Comparison of ENCODE assay signal across 7 mouse cellular contexts in the genomic region with DNA sequence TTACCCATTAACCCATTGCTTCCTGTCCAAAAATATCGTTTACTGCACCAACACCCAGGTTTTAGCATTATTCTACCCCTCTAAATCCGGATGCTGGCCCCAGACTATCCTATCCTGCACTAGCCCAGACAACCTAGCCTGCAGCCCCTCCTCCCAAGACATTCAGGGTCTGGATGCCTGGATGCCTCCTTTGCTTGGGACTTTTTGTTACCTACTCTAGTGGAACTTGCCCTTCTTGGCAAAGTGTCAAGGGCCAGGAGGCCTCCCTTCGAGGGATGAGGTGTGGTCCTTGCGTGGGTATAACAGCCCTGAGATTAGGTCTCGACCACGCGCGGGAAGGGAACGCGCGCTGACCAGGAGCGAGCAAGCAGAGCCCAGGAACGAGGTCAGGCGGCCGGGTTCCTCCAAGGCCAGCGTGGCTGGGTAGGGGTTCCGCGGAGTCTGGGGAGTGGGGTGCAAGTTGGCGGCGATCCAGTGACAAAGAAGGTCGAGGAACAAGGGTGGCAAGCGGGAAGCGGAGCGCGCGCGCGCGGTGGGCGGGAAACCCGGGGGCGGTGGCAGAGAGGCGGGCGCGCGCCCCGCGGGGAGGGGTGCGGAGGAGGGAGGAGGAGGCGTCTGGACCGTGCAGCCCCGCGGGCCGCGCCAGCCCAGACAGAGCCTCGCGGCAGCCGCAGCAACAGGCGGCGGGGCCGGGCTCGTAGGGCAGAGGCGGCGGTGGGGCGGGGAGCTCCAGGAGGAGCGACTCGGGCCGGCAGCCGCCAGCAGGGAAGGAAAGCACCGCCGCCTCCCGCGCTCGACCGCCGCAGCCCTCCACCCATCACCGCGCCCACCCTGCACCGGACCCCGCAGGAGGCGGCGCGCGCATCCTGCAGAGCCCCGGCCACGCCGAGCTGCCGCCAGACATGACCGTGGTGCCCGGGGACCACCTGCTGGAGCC. TPM values are rescaled to one million over a fixed set of nuclear protein-coding genes. Genes with fewer than 3 reads are reported as not detected.
DNase-seq lines count a peak whose midpoint lies in the region; ATAC-seq and TF ChIP-seq lines count a peak whose summit lies in the region.

Kcna3 (plus strand) TSS at position 649 of the 937 bp plus-strand sequence.

- H3K4me2 ChIP-seq in midbrain, postnatal 0 days (ENCODE audit: low read depth, low read length, poor library complexity, severe bottlenecking) = peak within 1 kb of the TSS; percentile 79

- H3K9ac ChIP-seq in midbrain, postnatal 0 days (replicated peaks; ENCODE audit: low read length, poor library complexity, severe bottlenecking) = peak within 1 kb of the TSS; percentile 91

- no peak for TF ChIP-seq CTCF in kidney, adult 2 months (conservative IDR thresholded peaks at IDR 0.05; ENCODE audit: insufficient read depth, insufficient read length, low read depth, low read length)
- TF ChIP-seq CTCF in midbrain, postnatal 0 days (IDR thresholded peaks at IDR 0.05) = no peak

- H3K4me3 ChIP-seq in kidney, adult 2 months (ENCODE audit: insufficient read depth, low read depth, low read length) = peak within 1 kb of the TSS; percentile 52
- H3K4me3 ChIP-seq in midbrain, postnatal 0 days (ENCODE audit: low read depth, low read length) = peak within 1 kb of the TSS; percentile 81

- peak; percentile 71 for DNase-seq in adrenal gland, postnatal 25 days
- DNase-seq in embryo, embryonic 11.5 days (ENCODE audit: low read depth, low spot score) = peak; percentile 57
- peak; percentile 97 for DNase-seq in heart, adult 11 months
- peak; percentile 42 for DNase-seq in kidney, adult 2 months
- peak; percentile 71 for DNase-seq in liver
- DNase-seq in midbrain, postnatal 0 days (ENCODE audit: low spot score) = peak; percentile 88
- peak; percentile 45 to 52 for DNase-seq in spleen, postnatal 14 days (ENCODE audit: low spot score in 2 of 2)

- H3K36me3 ChIP-seq in kidney, adult 2 months (ENCODE audit: control insufficient read depth, insufficient read depth, low read length) = no peaks in the 10 kb centered on the region
- no peaks in the 10 kb centered on the region for H3K36me3 ChIP-seq in midbrain, postnatal 0 days (ENCODE audit: insufficient read depth, low read length)

- no peaks in the 10 kb centered on the region for H3K9me3 ChIP-seq in midbrain, postnatal 0 days (ENCODE audit: low read length)

- H3K27me3 ChIP-seq in kidney, adult 2 months (replicated peaks; ENCODE audit: control insufficient read depth, insufficient read depth, low read length) = 0 out of 2 replicates have a peak, but pooled peaks cover 1% of the 10 kb centered on the region
- H3K27me3 ChIP-seq in midbrain, postnatal 0 days (ENCODE audit: insufficient read depth, low read length) = no peaks in the 10 kb centered on the region

- no peak within 1 kb of the TSS for H3K27ac ChIP-seq in kidney, adult 2 months (ENCODE audit: insufficient read depth, low read depth, low read length)
- peak within 1 kb of the TSS; percentile 90 for H3K27ac ChIP-seq in midbrain, postnatal 0 days (ENCODE audit: low read depth, low read length)

- H3K4me1 ChIP-seq in kidney, adult 2 months (ENCODE audit: control insufficient read depth, insufficient read depth, low read length) = no peaks in the 10 kb centered on the region
- peaks cover 5% of the 10 kb centered on the region; the same call in 1 of the 2 replicates for H3K4me1 ChIP-seq in midbrain, postnatal 0 days (ENCODE audit: insufficient read depth, low read length)

- ATAC-seq in midbrain, postnatal 0 days (ENCODE audit: low FRiP score) = peak; percentile 93

- WGBS in kidney, adult 2 months = 2% methylated on average over 76 of the region's 80 CpGs
- 2% methylated on average over 33 of the region's 80 CpGs for WGBS in midbrain, postnatal 0 days

- TF ChIP-seq POLR2A in kidney, adult 2 months (IDR thresholded peaks at IDR 0.05; ENCODE audit: low read depth, low read length) = no peak

RNA-seq across cellular contexts. Expression of gene Kcna3, which starts in this region (rescaled TPM):
- 0.79 TPM in 1 of 2 replicates, not detected in the other for total RNA-seq in adrenal gland, postnatal 25 days (2021)
- polyA plus RNA-seq in kidney, adult 2 months (2012; rRNA removed) = 0.49 and 1.1 TPM in 2 replicates
- total RNA-seq in midbrain, postnatal 0 days (2014; rRNA removed) = 66.1 and 74.0 TPM in 2 replicates
- 15.6 and 16.0 TPM in 2 replicates for polyA plus RNA-seq in midbrain, postnatal 0 days (2015; fragmentation: Nextera tagmentation; extraction: Ambion mirVana)

Comparison
In these comparisons a context has a peak if more than half of its experiments do, and no peak if none do; other contexts are left out.
1. RNA of gene Kcna3 (total RNA-seq): 66.1 to 74.0 TPM in midbrain, postnatal 0 days; 0.79 TPM in adrenal gland, postnatal 25 days; every median in the first group is over 10 times any median in the second.
2. Peak in DNase-seq in adrenal gland, postnatal 25 days; RNA of the gene not detected or under 1 TPM.
3. DNase-seq: peak in every context shown above with its lines; median percentile 97 in heart, adult 11 months; 88 in midbrain, postnatal 0 days; 71 in adrenal gland, postnatal 25 days; 71 in liver; 57 in embryo, embryonic 11.5 days; 48 in spleen, postnatal 14 days; 42 in kidney, adult 2 months.